Mouse (Mus musculus): ENCODE data around the gene Chfr. TPM values are rescaled to one million over a fixed set of nuclear protein-coding genes. Genes with fewer than 3 reads are reported as not detected.
"Not testable (repeated sequence)": the region's sequence is repeated elsewhere in the genome, so short reads cannot be mapped to it uniquely, and the experiment has no call there.

The Chfr gene
- polyA plus RNA-seq, 1 experiment from 2014 or later: 30.1 TPM

- peaks cover 46% of the 10 kb centered on the region for H3K36me3 ChIP-seq
- no peaks in the 10 kb centered on the region for H3K9me3 ChIP-seq
- H3K4me2 ChIP-seq (replicated peaks): no peak overlapping the region
- peaks cover 26% of the 10 kb centered on the region for H3K4me1 ChIP-seq
- no peak for ATAC-seq (ENCODE audit: low FRiP score, low read depth)
- no peak overlapping the region for H3K9ac ChIP-seq
- peaks cover 12% of the 10 kb centered on the region for H3K27me3 ChIP-seq
- H3K4me3 ChIP-seq: no peak overlapping the region
- no peak overlapping the region for H3K27ac ChIP-seq
- 94% methylated on average over 19 of the region's 19 CpGs for WGBS
Measured at GRCm38 (mm10) chr5:110102853-110103625, 32.6 kb upstream of the Chfr start.

GRCm38 (mm10) chr5:110103901-110104615 lies 31.6 kb upstream of the Chfr start:
- H3K9me3 ChIP-seq: 0 out of 2 replicates have a peak, but pooled peaks cover 2% of the 10 kb centered on the region
- no peak overlapping the region for H3K4me3 ChIP-seq
- no peak overlapping the region for H3K27ac ChIP-seq
- no peak overlapping the region for H3K4me2 ChIP-seq (replicated peaks)
- ATAC-seq (ENCODE audit: low FRiP score, low read depth): no peak
- H3K27me3 ChIP-seq: peaks cover 12% of the 10 kb centered on the region
- H3K36me3 ChIP-seq: peaks cover 46% of the 10 kb centered on the region
- peaks cover 26% of the 10 kb centered on the region for H3K4me1 ChIP-seq
- WGBS: 96% methylated on average over 27 of the region's 27 CpGs
- no peak overlapping the region for H3K9ac ChIP-seq

DNA sequence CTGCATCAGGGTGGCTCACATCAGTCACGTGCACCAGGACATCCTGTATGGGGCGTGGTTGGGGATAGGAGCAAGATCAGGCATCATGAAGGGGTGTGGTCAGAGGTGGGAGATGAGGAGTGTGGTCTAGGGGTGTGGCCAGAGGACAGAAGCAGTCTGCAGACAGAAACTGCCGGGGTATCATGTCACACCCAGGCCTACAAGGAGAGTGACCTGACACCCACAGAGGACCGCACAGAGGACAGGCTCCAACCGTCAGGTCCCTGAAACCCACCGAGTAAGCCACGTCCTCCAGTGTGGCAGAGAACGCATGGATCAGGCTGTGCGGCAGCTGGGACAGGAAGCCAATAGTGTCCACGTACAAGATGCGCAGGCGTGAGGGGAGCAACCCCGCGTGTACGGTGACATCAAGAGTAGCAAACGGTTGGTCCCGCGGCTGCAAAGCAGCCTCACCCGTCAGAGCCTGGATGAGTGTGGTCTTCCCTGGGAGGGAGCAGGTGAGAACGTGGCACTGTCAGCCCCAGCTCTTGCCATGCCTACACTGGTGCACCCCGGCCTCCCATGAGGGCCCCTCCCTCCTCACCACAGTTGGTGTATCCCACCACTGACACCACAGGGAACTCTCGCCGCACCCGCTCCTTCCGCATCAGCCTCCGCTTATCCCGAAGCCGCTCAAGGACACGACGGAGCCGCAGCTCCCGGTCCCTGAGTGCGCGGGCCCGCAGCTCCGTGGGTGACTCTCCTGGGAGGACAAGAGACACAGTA lies 30.8 kb upstream of the Chfr start:
- H3K36me3 ChIP-seq: peaks cover 46% of the 10 kb centered on the region
- peaks cover 12% of the 10 kb centered on the region for H3K27me3 ChIP-seq
- H3K9me3 ChIP-seq: 0 out of 2 replicates have a peak, but pooled peaks cover 5% of the 10 kb centered on the region
- no peak overlapping the region for H3K9ac ChIP-seq
- ATAC-seq (ENCODE audit: low FRiP score, low read depth): no peak
- no peak overlapping the region for H3K27ac ChIP-seq
- no peak overlapping the region for H3K4me3 ChIP-seq
- H3K4me2 ChIP-seq (replicated peaks): no peak overlapping the region
- H3K4me1 ChIP-seq: peaks cover 26% of the 10 kb centered on the region
- 94% methylated on average over 36 of the region's 36 CpGs for WGBS

DNA sequence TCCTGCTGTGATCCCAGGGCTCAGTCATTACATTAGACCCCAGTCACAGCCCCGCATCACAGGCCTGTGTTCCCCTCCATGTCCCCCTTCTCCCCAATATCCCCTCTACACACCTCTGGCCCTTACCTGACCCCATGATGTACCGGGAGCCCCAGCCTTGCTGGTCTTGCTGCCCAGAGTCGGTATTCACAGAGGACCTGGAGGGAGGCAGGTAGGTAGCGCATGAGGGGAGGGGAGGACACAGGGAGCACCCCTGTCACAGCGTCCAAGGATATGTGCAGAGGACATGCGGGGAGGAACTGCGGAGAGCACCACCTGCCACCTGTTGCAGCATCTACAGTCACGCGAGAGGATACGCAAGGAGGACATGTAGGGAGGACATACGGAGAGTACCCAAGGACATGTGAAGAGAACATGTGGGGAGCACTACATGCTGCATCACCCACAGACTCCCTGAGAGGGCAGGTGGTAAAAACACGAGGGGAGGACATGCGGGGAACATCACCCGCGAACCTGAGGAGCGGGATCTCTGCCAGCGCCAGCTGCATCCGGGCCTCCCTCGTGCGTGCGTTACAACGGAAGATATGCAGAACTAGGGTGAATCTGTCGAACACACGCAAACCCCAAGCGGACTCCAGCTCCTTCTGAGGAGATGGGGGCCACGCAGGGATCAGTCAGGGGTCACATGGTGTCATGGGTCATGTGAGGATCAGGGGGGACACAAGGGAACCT lies 29.3 kb upstream of the Chfr start:
- Histone ChIP-seq H3K9me3 (0 out of 2 replicates have a peak, but pooled peaks cover 5% of the 10 kb centered on the region), H3K36me3 (peaks cover 46% of the 10 kb centered on the region), H3K27ac (no peak overlapping the region), H3K9ac (peak overlapping the region; percentile 83; the same call in 1 of the 2 replicates), H3K27me3 (peaks cover 8% of the 10 kb centered on the region), H3K4me2 (replicated peaks) (peak overlapping the region; percentile 92), H3K4me1 (peaks cover 25% of the 10 kb centered on the region), H3K4me3 (peak overlapping the region; percentile 77)
- WGBS: 93% methylated on average over 26 of the region's 26 CpGs
- ATAC-seq (ENCODE audit: low FRiP score, low read depth): no peak

DNA sequence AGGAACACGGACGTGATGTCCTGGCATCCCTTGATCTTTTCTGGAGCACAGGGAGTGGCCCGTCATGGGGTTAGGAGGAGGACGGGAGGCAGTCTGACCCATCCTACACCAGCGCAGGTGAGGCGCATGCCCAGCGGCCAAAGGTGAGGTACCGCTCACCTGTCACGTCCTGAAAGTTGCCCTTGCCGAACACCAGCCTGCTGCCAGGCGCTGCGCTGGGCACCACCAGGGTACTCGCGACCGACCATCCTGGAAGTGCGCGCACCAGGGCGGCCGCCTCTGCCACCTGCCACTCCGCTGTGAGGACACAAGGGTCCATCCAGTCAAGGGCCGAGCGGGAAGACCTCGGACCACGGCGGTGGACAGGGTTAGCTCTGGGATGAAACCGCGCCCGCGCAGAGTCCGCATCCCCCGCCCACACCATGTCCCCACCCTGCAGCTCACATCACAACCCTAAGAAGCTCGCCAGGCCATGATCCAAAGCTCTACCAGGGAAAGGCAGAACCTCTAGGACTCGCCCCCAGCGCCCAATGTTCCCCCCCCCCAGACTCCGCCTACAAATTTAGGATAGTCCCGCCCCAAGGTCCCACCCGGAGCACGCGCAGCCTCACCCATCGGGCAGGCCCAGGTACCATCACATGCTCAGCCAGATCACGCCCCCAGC lies 28.6 kb upstream of the Chfr start:
- peaks cover 49% of the 10 kb centered on the region for H3K36me3 ChIP-seq
- H3K4me1 ChIP-seq: peaks cover 17% of the 10 kb centered on the region
- H3K27me3 ChIP-seq: peaks cover under 1% of the 10 kb centered on the region; the same call in 1 of the 2 replicates
- 0 out of 2 replicates have a peak, but pooled peaks cover 5% of the 10 kb centered on the region for H3K9me3 ChIP-seq
- peak overlapping the region; percentile 77 for H3K4me3 ChIP-seq
- H3K9ac ChIP-seq: peak overlapping the region; percentile 83
- peak overlapping the region; percentile 92 for H3K4me2 ChIP-seq (replicated peaks)
- ATAC-seq (ENCODE audit: low FRiP score, low read depth): no peak; the same call in 1 of the 2 replicates
- 16% methylated on average over 41 of the region's 41 CpGs for WGBS
- H3K27ac ChIP-seq: peak overlapping the region; percentile 99

DNA sequence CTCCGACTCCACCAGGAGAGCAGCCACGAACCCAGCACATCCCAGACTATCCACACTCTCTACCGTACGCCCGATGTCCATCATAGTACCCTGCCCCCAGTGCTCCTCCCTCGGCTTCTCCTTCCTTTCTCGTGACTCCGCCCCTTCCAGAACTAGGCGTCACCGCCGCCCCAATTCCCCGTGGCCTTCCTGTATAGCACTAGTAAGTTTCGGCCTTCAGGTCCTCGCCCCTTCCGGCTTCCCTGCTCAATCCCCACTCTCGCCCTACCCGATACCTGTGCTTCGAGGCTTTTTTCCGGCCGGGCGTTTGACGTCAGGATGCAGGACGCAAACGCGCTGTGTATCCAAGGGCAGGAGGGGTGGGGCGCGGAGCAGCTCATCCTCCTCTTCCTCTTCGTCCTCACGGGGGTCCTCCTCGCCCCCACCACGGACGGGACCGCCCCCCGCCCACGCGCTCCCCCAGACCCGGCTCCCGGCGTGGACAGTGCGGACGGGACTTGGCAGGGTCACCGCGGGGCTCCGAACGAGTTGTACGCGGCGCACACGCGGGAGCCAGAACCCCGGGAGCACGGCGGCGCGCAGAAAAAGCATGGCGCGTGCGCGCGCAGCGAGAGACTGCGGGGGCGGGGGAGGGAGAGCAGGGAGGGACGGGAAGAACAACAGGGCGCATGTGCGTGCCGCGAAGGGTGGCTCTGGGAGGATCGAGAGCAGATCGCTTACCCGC lies 27.9 kb upstream of the Chfr start, which contains the start of gene Gtpbp6:
TSS of gene Gtpbp6 (minus strand) at position 617 of the 724 bp plus-strand sequence.
- WGBS: under 1% methylated on average over 71 of the region's 71 CpGs
- peak; percentile 91 for ATAC-seq (ENCODE audit: low FRiP score, low read depth)
- Histone ChIP-seq H3K9ac (peak within 1 kb of the TSS; percentile 83), H3K4me1 (peaks cover 16% of the 10 kb centered on the region), H3K9me3 (0 out of 2 replicates have a peak, but pooled peaks cover 5% of the 10 kb centered on the region), H3K27me3 (no peaks in the 10 kb centered on the region), H3K4me2 (replicated peaks) (peak within 1 kb of the TSS; percentile 92), H3K4me3 (peak within 1 kb of the TSS; percentile 77), H3K27ac (peak within 1 kb of the TSS; percentile 99), H3K36me3 (peaks cover 48% of the 10 kb centered on the region)

- peak overlapping the region; percentile 92 for H3K4me2 ChIP-seq (replicated peaks)
- peaks cover 47% of the 10 kb centered on the region for H3K36me3 ChIP-seq
- H3K9me3 ChIP-seq: 0 out of 2 replicates have a peak, but pooled peaks cover 5% of the 10 kb centered on the region
- peaks cover 16% of the 10 kb centered on the region for H3K4me1 ChIP-seq
- 2% methylated on average over 7 of the region's 7 CpGs for WGBS
- H3K27me3 ChIP-seq: no peaks in the 10 kb centered on the region
- H3K4me3 ChIP-seq: peak overlapping the region; percentile 77
- ATAC-seq (ENCODE audit: low FRiP score, low read depth): no peak
- H3K9ac ChIP-seq: no peak overlapping the region
- peak overlapping the region; percentile 99; the same call in 1 of the 2 replicates for H3K27ac ChIP-seq
Measured at GRCm38 (mm10) chr5:110108305-110108628, 27.4 kb upstream of the Chfr start.

- WGBS: under 1% methylated on average over 12 of the region's 12 CpGs
- H3K36me3 ChIP-seq: peaks cover 30% of the 10 kb centered on the region
Measured at GRCm38 (mm10) chr5:110109991-110110441, 25.6 kb upstream of the Chfr start, which contains the start of gene Zfp605. Gene Zfp605, plus strand, starts transcription at chr5:110110092.

DNA sequence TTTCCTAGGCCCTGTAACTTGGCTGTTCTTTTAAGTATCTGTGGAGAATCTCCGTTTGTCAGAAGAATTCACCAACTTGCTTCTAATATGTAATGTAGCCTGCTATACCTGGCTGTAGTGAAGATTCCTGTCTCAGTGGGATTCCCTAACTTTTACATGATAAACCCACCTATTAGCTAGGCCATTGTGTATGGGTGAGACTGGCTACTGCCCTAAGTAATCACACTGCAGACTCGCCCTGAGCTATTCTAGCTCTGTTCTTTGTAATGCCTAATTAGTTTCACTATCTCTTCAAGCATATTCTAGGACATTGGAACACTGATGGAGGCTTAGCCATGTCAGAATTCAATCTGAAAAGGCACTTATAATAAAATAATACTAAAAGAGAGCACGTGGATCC lies 13.3 kb upstream of the Chfr start:
- not testable (repeated sequence) for H3K27me3 ChIP-seq; ATAC-seq (ENCODE audit: low FRiP score, low read depth); H3K9ac ChIP-seq; H3K9me3 ChIP-seq; H3K4me2 ChIP-seq (replicated peaks); H3K4me3 ChIP-seq; H3K4me1 ChIP-seq; H3K27ac ChIP-seq
- WGBS: 80% methylated on average over 3 of the region's 3 CpGs
- H3K36me3 ChIP-seq: peaks cover 45% of the 10 kb centered on the region

More at GRCm38 (mm10) chr5:110109991-110110441, 25.6 kb upstream of the Chfr start, which contains the start of gene Zfp605:
- H3K27ac ChIP-seq: peak within 1 kb of the TSS; percentile 70
- H3K4me3 ChIP-seq: peak within 1 kb of the TSS; percentile 50
- H3K4me2 ChIP-seq (replicated peaks): peak within 1 kb of the TSS; percentile 65
- H3K9ac ChIP-seq: peak within 1 kb of the TSS; percentile 60
- no peaks in the 10 kb centered on the region for H3K27me3 ChIP-seq
- H3K4me1 ChIP-seq: peaks cover 16% of the 10 kb centered on the region
- H3K9me3 ChIP-seq: 0 out of 2 replicates have a peak, but pooled peaks cover 5% of the 10 kb centered on the region
- ATAC-seq (ENCODE audit: low FRiP score, low read depth): peak; percentile 54

- Histone ChIP-seq H3K27me3 (no peaks in the 10 kb centered on the region), H3K27ac (peak overlapping the region; percentile 3; the same call in 1 of the 2 replicates), H3K4me1 (peaks cover 4% of the 10 kb centered on the region; the same call in 1 of the 2 replicates), H3K4me3 (peak overlapping the region; percentile 86), H3K9me3 (peaks cover 13% of the 10 kb centered on the region), H3K4me2 (replicated peaks) (peak overlapping the region; percentile 75), H3K9ac (peak overlapping the region; percentile 76), H3K36me3 (peaks cover 12% of the 10 kb centered on the region)
- no peak for ATAC-seq (ENCODE audit: low FRiP score, low read depth)
- 5% methylated on average over 18 of the region's 18 CpGs for WGBS
Measured at GRCm38 (mm10) chr5:110136087-110136464, 434 bp downstream of the Chfr start.

Measured in limb, embryonic 13.5 days (tissue).